Mouse (Mus musculus) CH12.LX (cell line): ENCODE measurements at regions not wholly inside any gene's neighbourhood (a gene's known extent, or its start where the extent isn't known, plus 50 kb on each side); places are given as distances from the start of the nearest gene placed in this dataset.
A peak's percentile ranks its signal among the peaks of the same experiment; 100 is the strongest.

Source experiments
- E2F4 ChIP-seq: IDR thresholded peaks from 2 replicates; pipeline ENCODE4 v1.6.1; 2011; ENCODE audit warnings: low read depth, low read length, improper control_type of control experiment; ENCODE audit not compliant: insufficient replicate concordance
- MAX ChIP-seq: IDR thresholded peaks from 2 replicates; pipeline ENCODE4 v1.6.1; 2011; ENCODE audit warnings: low read length, improper control_type of control experiment
- TBP ChIP-seq: conservative IDR thresholded peaks from 2 replicates; pipeline ENCODE4 v1.6.1; 2011; ENCODE audit warnings: low read depth, low read length, improper control_type of control experiment
- TCF12 ChIP-seq: IDR thresholded peaks from 2 replicates; pipeline ENCODE4 v1.6.1; 2014; ENCODE audit warnings: low read depth, mild to moderate bottlenecking, inconsistent platforms, low read length, improper control_type of control experiment
- ZNF384 ChIP-seq: IDR thresholded peaks from 2 replicates; pipeline ENCODE4 v1.6.1; 2012; ENCODE audit warnings: low read depth, low read length, improper control_type of control experiment, inconsistent platforms

DNA sequence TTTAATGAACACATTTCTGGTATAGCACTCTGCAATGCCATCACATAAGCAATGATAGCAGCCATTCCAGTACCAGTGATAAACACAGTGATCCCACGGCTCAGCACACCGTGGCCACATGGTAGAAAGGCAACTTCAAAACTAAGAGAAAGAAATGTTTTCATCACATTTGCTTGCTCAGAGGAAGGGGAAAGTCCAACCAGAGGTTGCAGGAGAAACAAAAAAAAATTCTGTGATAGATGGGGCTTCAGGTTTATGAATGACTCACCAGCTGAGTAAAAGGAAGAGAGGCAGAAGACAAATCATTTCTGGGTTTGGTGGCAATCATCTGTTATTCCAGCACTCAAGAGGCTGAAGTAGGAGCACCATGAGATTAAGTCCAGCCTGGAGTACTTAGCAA, 103.5 kb downstream of the Gm9733 start:
- no peak for TF ChIP-seq E2F4
- 0 out of 2 replicates have a peak, but pooled peaks have one; percentile 38 for TF ChIP-seq TBP
- TF ChIP-seq MAX, result peak; percentile 83
- peak; percentile 97 for TF ChIP-seq ZNF384
- TF ChIP-seq TCF12, result peak; percentile 63; the same call in 1 of the 2 replicates
